Mouse (Mus musculus): ENCODE results near the gene Vmn1r95. TPM values are rescaled to one million over a fixed set of nuclear protein-coding genes. Genes with fewer than 3 reads are reported as not detected.

Gene Vmn1r95
- polyA plus RNA-seq (2021; fragmentation: Nextera tagmentation) = not detected in 2 replicates
- long read RNA-seq, experiment 1 = 0 reads
- long read RNA-seq, experiment 2 = 0 reads

DNA sequence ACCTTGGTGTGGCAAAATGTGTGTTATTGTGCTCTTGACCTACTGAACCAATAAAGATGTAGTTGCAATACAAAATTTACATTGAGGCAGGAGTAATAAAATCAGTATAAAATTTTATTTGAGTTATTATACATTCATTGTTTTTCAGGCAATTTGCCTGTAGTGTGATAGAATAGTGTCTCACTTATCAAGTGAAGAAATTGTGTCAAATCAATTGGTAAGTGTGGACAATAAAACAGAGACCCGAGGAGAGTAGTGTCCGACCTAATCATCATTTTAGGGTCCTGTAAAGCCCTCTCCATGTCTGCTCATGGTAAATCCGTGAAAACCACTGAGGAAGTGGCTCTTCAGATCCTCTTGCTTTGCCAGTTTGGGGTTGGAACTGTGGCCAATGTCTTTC is at the start of gene Vmn1r95:
Gene Vmn1r95, plus strand, starts transcription at position 301 of the 400 bp plus-strand sequence.

DNA sequence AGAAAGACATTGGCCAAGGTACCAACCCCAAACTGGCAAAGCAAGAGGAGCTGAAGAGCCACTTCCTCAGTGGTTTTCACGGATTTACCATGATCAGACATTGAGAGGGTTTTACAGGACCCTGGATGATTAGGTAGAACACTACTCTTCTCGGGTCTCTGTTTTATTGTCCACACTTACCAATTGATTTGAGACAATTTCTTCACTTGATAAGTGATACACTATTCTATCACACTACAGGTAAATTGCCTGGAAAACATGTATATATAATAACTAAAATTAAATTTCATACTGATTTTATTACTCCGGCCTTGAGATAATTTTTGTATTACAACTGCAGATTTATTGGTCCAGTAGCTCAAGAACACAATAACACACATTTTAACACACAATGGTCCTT is 25.2 kb upstream of the Vmn1r95 start, which contains the start of gene Vmn1r94:
Gene Vmn1r94, minus strand, starts transcription at position 101 of the 400 bp plus-strand sequence.

DNA sequence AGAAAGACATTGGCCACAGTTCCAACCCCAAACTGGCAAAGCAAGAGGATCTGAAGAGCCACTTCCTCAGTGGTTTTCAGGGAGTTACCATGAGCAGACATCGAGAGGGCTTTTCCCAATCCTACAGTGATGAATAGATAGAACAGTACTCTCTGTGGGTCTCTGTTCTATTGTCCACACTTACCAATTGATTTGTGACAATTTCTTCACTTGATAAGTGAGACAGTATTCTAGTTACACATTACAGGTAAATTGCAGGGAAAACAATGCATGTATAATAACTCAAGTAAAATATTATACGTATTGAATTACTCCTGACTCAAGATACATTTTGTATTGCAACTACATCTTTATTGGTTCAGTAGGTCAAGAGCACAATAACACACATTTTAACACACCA is 12.0 kb downstream of the Vmn1r95 start, which contains the start of gene Gm6164:
Gene Gm6164, minus strand, starts transcription at position 101 of the 400 bp plus-strand sequence.

DNA sequence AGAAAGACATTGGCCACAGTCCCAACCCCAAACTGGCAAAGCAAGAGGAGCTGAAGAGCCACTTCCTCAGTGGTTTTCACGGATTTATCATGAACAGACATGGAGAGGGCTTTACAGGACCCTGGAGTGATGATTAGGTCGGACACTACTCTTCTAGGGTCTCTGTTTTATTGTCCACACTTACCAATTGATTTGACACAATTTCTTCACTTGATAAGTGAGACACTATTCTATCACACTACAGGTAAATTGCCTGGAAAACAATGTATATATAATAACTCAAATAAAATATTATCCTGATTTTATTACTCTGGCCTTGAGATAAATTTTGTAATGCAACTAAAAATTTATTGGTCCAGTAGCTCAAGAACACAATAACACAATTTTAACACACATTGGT is 40.2 kb downstream of the Vmn1r95 start, which contains the start of gene Gm4498:
Gene Gm4498, minus strand, starts transcription at position 101 of the 400 bp plus-strand sequence.

Other genes starting within 250 kb of the Vmn1r95 start
- 0.08 TPM in 1 of 2 replicates, not detected in the other for gene Igsf23, start 243.0 kb upstream of the Vmn1r95 start, polyA plus RNA-seq (2021; fragmentation: Nextera tagmentation)
- not detected in 2 replicates for gene Ceacam20, start 228.3 kb upstream of the Vmn1r95 start, polyA plus RNA-seq (2021; fragmentation: Nextera tagmentation)
- gene Nlrp9b, start 202.2 kb upstream of the Vmn1r95 start, polyA plus RNA-seq (2021; fragmentation: Nextera tagmentation) = not detected in 2 replicates
- not detected in 2 replicates for gene Vmn1r91, start 94.0 kb upstream of the Vmn1r95 start, polyA plus RNA-seq (2021; fragmentation: Nextera tagmentation)
- not detected in 2 replicates for gene Gm16442, start 71.1 kb upstream of the Vmn1r95 start, polyA plus RNA-seq (2021; fragmentation: Nextera tagmentation)
- gene Vmn1r93, start 54.6 kb upstream of the Vmn1r95 start, polyA plus RNA-seq (2021; fragmentation: Nextera tagmentation) = not detected in 2 replicates
- gene Vmn1r94, start 25.3 kb upstream of the Vmn1r95 start, polyA plus RNA-seq (2021; fragmentation: Nextera tagmentation) = not detected in 2 replicates
- not detected in 2 replicates for gene Gm6164, start 11.9 kb downstream of the Vmn1r95 start, polyA plus RNA-seq (2021; fragmentation: Nextera tagmentation)
- gene Gm4498, start 40.1 kb downstream of the Vmn1r95 start, polyA plus RNA-seq (2021; fragmentation: Nextera tagmentation) = not detected in 2 replicates
- not detected in 2 replicates for gene Gm5890, start 69.1 kb downstream of the Vmn1r95 start, polyA plus RNA-seq (2021; fragmentation: Nextera tagmentation)
- gene Gm4133, start 140.4 kb downstream of the Vmn1r95 start, polyA plus RNA-seq (2021; fragmentation: Nextera tagmentation) = not detected in 2 replicates
- gene Gm5728, start 181.7 kb downstream of the Vmn1r95 start, polyA plus RNA-seq (2021; fragmentation: Nextera tagmentation) = not detected in 2 replicates
- not detected in 2 replicates for gene Vmn1r100, start 224.2 kb downstream of the Vmn1r95 start, polyA plus RNA-seq (2021; fragmentation: Nextera tagmentation)
- gene Vmn1r101, start 248.9 kb downstream of the Vmn1r95 start, polyA plus RNA-seq (2021; fragmentation: Nextera tagmentation) = not detected in 2 replicates

Data from layer of hippocampus, adult 6 months (tissue).